Mouse (Mus musculus): ENCODE results near the gene Cdca8. TPM values are rescaled to one million over a fixed set of nuclear protein-coding genes. Genes with fewer than 3 reads are reported as not detected.

Gene Cdca8
- total and polyA plus RNA-seq, 3 experiments = 58.8 to 188 (median 101) TPM

DNA sequence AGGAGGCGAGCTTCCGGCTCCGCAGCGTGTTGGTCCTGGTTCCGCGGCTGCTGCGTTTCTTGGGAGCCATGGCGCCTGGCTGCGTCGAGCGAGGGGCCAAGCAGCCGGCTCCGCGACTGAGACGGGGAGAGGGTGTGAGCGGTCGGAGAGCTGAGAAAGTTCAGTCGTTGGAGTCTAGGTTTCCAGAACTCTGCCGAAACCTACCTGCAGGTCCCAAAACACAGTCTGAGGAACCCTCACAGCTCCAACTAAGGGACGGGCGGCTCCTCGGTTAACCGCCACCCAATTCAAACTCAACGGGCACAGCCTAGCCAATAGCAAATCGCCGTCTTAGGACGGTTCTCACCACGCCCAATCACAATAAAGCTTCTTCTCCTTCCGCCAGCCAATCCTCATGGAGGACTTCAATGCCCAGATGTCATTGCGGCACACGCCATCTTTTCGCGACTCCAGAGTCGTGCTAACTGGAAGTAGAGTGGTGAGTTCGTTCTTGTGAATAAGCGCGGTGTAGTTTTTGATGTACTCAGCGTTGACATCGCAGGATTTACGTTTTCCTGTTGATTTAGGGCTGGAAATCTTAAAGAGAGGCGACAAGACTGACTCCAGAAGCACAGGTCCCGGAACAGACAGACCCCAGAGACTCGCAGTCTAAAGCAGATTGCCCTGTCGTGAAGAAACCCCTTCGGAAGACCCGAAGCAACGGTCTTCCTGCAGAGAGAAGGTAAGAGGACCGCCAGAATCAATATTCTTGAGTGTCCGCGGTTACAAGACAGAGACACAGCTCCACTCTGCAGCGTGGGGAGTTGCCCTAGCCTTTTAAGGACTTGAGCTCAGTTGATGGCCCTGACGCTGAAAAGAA is 2.3 kb downstream of the Cdca8 start, which contains the start of gene 9930104L06Rik:
9930104L06Rik (plus strand) TSS at position 436 of the 859 bp plus-strand sequence.
- Histone ChIP-seq H3K79me2 (replicated peaks; ENCODE audit: control insufficient read depth, extremely low read depth, insufficient read depth, poor library complexity, severe bottlenecking) (peaks cover 32% of the 10 kb centered on the region), H3K4me2 (ENCODE audit: insufficient read depth, low read depth, poor library complexity, severe bottlenecking) (peak within 1 kb of the TSS; percentile 91), H3K27ac (ENCODE audit: insufficient read depth, low read depth) (peak within 1 kb of the TSS; percentile 14; the same call in 1 of the 2 replicates), H3K9me3 (replicated peaks; ENCODE audit: low read length) (no peaks in the 10 kb centered on the region), H3K9ac (ENCODE audit: insufficient read depth, low read depth) (peak within 1 kb of the TSS; percentile 82), H3K27me3 (replicated peaks) (no peaks in the 10 kb centered on the region), H3K4me3 (replicated peaks in 1 of 3; ENCODE audit: low read depth in 2 of 3, low read length in 2 of 3, poor library complexity in 1 of 3) (peak within 1 kb of the TSS; percentile 92 to 100 (median 99)), H3K4me1 (ENCODE audit: control insufficient read depth in 1 of 2, insufficient read depth in 2 of 2) (peaks cover 3 to 22% of the 10 kb centered on the region in 2 experiments; a peak in 2 of 4 replicates), H3K36me3 (replicated peaks in 1 of 2; ENCODE audit: control insufficient read depth in 1 of 2, insufficient read depth in 1 of 2, low read length in 1 of 2) (peaks cover 25 to 39% of the 10 kb centered on the region in 2 experiments)
- dilution Hi-C loops (cut with MboI; ENCODE audit: extremely low pct_ligation_motif_present, extremely low pct_unique_long_range_greater_than_20kb, low sequenced_read_pairs) (no loop called here), in situ Hi-C loops (cut with MboI; ENCODE audit: low pct_ligation_motif_present, low pct_unique_long_range_greater_than_20kb, low sequenced_read_pairs) (no loop called here)
- TF ChIP-seq ELF1 (IDR thresholded peaks at IDR 0.05; ENCODE audit: low read depth, low read length) = peak; percentile 80
- TF ChIP-seq GABPA (IDR thresholded peaks at IDR 0.05; ENCODE audit: insufficient replicate concordance, low read depth, low read length) = peak; percentile 67; the same call in 1 of the 2 replicates
- no peak for TF ChIP-seq ZNF384 (IDR thresholded peaks at IDR 0.05; ENCODE audit: low read depth, low read length)
- TF ChIP-seq MXI1 (IDR thresholded peaks at IDR 0.05; ENCODE audit: low read depth, low read length) = peak; percentile 96
- TF ChIP-seq SMC3 (IDR thresholded peaks at IDR 0.05; ENCODE audit: low read depth, low read length) = no peak
- no peak for TF ChIP-seq MAFK (IDR thresholded peaks at IDR 0.05; ENCODE audit: insufficient replicate concordance, low read length)
- peak; percentile 47; the same call in 1 of the 2 replicates for TF ChIP-seq IRF4 (IDR thresholded peaks at IDR 0.05; ENCODE audit: low read depth, low read length)
- TF ChIP-seq RCOR1 (conservative IDR thresholded peaks at IDR 0.05; ENCODE audit: low read depth, low read length) = 0 out of 2 replicates have a peak, but pooled peaks have one; percentile 37
- peak; percentile 62; the same call in 1 of the 2 replicates for TF ChIP-seq POLR2AphosphoS2 (IDR thresholded peaks at IDR 0.05; ENCODE audit: low read depth, low read length)
- TF ChIP-seq EP300 (IDR thresholded peaks at IDR 0.05; ENCODE audit: low read length) = no peak
- peak; percentile 98 for TF ChIP-seq CHD2 (IDR thresholded peaks at IDR 0.05; ENCODE audit: low read length)
- peak; percentile 99 for TF ChIP-seq SIN3A (IDR thresholded peaks at IDR 0.05; ENCODE audit: low read length)
- peak; percentile 84 for TF ChIP-seq ZMIZ1 (IDR thresholded peaks at IDR 0.05; ENCODE audit: low read depth, low read length)
- TF ChIP-seq POLR2A (IDR thresholded peaks at IDR 0.05; ENCODE audit: low read depth, low read length) = peak; percentile 78
- TF ChIP-seq TCF12 (IDR thresholded peaks at IDR 0.05; ENCODE audit: low read depth, low read length) = peak; percentile 66; the same call in 1 of the 2 replicates
- TF ChIP-seq TBP (conservative IDR thresholded peaks at IDR 0.05; ENCODE audit: low read depth, low read length) = peak; percentile 74
- peak; percentile 99 for TF ChIP-seq HCFC1 (IDR thresholded peaks at IDR 0.05; ENCODE audit: low read depth, low read length)
- peak; percentile 83 for TF ChIP-seq MAX (IDR thresholded peaks at IDR 0.05; ENCODE audit: low read length)
- no peak for TF ChIP-seq ETS1 (conservative IDR thresholded peaks at IDR 0.05; ENCODE audit: low read depth, low read length)
- peak; percentile 56; the same call in 1 of the 2 replicates for TF ChIP-seq NRF1 (IDR thresholded peaks at IDR 0.05; ENCODE audit: low read depth, low read length)
- peak; percentile 58; the same call in 1 of the 2 replicates for TF ChIP-seq MAZ (IDR thresholded peaks at IDR 0.05; ENCODE audit: low read depth, low read length)
- peak; percentile 89 for TF ChIP-seq NELFE (IDR thresholded peaks at IDR 0.05; ENCODE audit: low read depth, low read length)
- peak; percentile 88 for TF ChIP-seq MYC (IDR thresholded peaks at IDR 0.05; ENCODE audit: low read depth, low read length)
- peak; percentile 97 for TF ChIP-seq E2F4 (IDR thresholded peaks at IDR 0.05; ENCODE audit: insufficient replicate concordance, low read depth, low read length)
- peak; percentile 99 for TF ChIP-seq KAT2A (IDR thresholded peaks at IDR 0.05; ENCODE audit: insufficient replicate concordance, low read length)
- TF ChIP-seq MEF2A (IDR thresholded peaks at IDR 0.05; ENCODE audit: borderline replicate concordance, low read depth, low read length) = 0 out of 2 replicates have a peak, but pooled peaks have one; percentile 31
- TF ChIP-seq ZC3H11A (IDR thresholded peaks at IDR 0.05; ENCODE audit: low read depth, low read length) = no peak
- peak; percentile 98 for DNase-seq (ENCODE audit: extremely low read depth)

Data from CH12.LX (cell line).